Mouse (Mus musculus): ENCODE data around the gene Mybpc2.

The Mybpc2 gene

DNA sequence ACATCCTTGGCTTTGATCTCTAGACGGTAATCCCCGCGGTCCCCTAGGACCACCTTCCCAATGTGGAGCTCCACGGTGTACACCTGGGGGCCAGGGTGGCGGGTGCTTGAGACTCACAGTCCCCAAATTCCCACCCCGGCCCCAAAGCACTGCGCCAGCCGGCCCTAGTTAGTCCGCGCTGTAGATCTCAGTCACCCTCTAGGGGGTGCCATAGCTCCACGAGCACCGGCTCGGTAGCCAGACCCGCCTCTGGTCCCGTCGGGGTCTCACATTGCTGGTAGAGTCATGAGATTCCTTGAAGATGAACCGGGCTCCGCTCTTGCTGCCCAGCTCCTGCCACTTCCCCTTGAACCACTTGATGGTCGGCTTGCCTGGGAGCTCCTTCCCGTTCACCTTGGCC lies 2.7 kb downstream of the Mybpc2 start:
- peak; percentile 77 to 79 for DNase-seq

DNA sequence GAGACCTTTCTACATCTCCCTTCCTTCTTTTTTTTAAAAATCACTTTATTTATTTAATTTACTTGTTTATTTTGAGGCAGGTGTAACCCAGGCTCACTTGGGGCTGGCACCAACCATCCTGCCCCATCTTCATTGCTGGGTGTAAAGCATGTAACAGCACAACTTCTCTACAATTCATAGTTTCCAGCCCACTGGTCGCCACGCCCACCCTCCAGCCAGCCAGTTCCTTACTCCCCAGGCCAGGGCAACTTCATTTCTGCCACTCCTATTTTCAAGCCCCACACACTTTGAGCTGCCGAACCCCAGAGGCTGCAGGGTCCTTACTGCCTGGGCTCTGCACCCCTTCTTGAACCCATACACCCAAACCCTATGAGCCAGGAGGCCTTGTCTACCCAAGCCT lies 3.5 kb downstream of the Mybpc2 start:
- no peak for DNase-seq

DNA sequence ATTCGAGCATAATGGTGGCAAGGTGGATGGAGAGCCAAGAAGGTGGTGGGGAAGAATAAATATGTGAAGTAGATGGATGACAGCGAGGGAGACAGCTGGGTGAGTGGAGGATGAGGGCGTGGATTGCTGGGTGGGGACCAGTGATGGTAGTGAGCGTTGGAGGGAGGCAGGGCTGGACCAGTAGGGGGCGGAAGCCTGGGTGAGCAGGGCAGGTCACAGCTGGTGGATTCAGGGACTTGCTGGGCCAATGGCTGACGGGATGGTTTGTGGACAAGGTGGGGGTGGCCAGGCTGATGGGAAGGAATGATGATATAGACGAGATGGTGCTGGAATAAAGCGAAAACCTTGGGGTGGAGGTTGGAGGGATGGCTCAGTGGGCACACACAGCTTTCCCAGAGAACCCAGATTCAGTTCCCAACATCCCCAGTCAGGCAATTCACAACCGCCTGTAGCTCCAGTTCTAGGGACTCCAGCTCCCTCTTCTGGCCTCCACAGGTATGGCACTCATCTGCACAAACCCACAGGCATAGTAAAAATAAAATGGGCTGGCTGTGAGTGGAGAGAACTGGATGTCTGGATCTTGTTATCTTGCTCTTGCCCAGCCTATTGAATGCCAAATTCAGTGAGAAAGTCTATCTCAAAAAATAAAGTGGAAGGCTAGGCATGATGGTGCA lies 5.1 kb downstream of the Mybpc2 start:
- no peak for DNase-seq

DNA sequence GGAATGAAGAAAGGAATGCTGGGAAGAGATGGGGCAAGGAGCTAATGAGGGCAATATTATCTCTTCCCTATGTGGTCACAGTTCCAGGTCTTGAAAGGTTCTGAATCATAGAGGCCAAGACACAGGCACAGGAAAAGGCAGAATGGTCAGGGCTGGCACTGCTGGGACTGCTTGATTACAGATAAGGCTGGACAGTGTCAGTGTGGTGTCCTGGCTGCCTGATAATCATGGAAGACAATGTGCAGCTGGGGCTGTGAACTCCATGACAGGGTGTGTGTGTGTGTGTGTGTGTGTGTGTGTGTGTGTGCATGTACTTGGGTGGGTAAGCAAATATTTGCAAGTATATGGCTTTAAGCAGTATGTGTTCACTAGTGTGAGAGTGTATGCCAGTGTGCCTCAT lies 17.0 kb downstream of the Mybpc2 start:
- no peak for DNase-seq

DNA sequence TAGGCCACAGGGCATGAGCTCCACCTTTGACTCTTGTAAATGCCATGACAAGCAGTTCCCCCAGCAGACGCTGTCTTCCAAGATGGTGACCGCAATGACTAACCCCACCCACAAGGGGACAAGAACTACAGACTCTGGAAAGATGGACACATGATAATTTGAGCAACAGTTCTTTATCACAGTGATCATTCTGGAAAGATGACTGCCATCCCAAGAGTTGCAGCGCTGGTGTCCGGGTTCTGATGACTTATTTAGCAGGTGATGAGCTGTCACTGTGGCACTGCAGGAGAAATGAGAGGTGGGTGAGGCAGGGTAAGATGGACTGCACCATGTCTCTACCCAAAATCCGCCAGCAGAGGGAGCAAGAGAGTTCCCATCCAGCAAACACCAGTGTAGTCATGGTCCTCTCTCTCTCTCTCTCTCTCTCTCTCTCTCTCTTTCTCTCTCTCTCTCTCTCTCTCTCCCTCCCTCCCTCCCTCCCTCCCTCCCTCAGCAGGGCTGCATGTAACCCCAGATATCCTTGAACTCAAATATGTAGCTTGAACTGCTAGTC lies 22.8 kb downstream of the Mybpc2 start:
- DNase-seq, result peak; percentile 65 to 69

DNA sequence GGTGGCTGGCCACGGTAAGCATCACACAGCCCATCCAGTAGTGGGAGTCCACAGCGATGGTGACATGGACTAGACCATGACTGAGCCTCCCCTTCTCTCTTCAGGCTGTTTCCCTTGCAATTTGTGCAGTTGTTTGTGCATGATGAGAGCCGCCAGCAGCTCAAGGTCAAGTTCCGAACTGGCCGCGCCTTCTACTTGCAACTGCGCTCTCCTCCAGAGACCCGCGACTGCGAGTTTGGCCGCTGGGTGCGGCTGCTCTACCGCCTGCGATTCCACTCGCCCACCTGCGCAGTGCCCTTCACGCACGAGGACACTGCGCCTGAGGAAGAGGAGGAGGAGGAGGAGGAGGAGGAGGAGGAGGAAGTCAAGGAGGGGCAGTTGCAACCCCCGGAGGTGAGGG lies 24.4 kb downstream of the Mybpc2 start:
- no peak for DNase-seq

DNA sequence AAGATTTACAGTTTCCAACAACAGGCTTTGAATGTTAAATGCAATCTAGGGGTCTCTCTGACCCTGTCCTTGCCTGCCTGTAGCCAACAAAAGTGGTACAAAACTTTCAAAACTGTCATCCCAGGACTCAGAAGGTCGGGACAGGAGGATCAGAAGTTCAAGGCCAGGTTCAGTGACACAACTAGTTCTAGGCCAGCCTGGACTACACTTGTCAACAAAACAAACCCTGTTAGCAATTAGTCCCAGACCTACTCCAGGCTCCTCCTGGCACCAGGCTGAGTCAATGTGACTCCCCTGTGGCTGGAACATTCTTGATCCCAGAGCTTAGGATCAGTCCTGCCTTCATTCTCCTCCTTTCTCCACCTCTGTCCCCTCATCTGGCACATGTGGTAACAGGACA lies 25.5 kb downstream of the Mybpc2 start:
- no peak for DNase-seq

DNA sequence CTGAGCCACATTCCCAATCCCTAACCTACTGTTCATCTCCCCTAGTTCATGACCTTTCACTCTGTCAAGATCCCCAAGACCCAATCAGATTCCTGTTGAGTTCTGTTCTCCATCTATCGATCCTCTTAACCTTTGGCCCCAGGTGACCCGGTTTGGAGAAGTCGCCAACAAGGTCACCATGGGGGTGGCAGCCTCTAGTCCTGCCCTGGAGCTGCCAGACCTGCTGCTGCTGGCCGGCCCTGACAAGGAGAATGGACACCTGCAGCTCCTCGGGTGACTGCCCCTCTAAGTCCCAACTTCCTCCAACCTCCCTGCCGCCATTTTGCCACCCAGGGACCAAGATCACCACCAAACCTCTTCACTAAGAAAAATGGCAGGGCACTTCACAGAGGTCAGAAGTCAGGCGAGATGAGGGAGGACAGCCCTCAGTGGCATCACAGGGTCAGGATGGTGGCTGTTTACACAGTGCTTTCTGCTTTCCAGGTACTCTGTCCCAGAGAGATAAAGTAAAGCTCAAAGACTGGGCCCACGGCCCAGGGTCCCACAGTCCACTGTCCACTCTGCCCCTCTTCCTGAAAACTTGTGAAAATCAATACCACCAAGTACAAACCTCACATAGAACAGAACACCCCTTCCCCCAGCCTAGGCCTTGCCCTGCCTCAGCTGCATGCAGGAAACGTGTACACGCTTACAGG lies 26.9 kb downstream of the Mybpc2 start:
- no peak for DNase-seq

DNA sequence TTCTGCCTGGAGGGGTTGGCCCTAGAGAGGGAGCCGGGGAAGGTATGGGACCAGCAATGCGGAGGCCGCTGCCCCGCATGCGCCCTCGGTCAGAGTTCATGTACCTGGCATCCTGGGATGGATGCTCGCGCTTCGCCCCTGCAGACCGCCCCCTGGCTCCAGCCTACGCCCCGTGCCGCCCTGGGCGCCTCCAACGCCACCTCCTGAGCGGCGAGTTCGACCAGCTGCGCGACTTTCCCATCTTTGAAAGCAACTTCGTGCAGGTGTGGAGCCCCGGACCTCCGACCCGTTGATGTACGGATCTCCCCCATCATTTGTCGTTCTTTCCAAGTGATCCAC lies 27.7 kb downstream of the Mybpc2 start:
- no peak for DNase-seq

DNA sequence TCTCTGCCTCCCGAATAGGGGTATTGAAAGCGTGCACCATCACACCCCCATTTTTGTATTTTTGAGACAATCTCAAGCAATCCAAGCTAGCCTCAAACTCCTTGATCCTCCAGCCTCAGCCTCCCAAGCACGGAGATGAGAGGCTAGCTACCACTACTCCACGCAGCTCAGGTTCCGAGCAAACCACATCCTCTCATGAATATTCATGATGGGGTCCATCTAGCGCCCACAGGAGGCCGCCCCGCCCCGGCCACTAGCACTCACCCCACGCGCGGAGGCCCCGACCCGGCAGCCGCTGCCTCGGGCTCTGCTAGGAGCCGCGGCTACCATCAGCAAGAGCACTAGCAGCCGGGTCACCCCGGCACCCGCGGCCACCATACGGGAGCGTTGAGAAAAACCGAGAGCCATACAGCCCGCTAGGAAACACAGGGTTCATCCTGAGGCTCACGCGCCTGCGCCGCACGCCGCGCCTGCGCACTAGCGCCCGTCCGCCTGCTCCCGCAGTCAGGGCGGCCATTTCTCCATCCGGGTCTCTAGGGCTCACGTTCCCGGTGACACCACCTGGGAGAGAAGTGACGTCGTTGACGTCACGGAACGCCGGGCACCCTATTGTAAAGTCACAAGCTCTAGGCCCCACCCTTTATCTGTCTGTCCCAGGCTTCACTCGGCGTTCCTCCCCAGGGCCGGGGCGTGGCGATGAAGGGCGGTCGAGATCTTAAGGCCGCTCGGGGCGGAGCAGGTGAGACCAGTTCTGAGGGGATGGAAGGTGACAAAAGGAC lies 28.3 kb downstream of the Mybpc2 start, which contains the start of the genes Emc10 and Fam71e1:
Gene Emc10 (minus strand): TSS at position 538 of the 779 bp plus-strand sequence.
Gene Fam71e1 (plus strand): TSS at position 590 of the 779 bp plus-strand sequence.
- peak; percentile 97 to 99 for DNase-seq

DNA sequence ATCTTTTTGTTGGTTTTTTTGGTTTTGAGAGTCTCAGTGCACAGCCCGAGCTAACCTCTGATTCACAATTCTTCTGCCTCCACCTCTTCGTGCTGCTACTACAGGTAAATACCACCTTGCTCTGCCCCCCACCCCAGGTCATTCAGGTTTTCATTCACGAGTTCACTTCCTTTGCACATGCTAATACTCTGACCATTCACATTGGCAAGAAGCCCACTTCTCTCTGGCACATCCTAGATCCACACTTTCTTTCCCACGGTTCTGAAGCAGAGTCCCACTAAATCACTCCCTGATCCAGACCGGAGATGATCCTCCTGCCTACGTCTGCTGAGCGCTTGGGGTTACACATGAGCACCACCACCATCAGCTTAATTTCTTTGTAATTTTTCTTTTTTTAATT lies 29.4 kb downstream of the Mybpc2 start:
- no peak for DNase-seq

DNA sequence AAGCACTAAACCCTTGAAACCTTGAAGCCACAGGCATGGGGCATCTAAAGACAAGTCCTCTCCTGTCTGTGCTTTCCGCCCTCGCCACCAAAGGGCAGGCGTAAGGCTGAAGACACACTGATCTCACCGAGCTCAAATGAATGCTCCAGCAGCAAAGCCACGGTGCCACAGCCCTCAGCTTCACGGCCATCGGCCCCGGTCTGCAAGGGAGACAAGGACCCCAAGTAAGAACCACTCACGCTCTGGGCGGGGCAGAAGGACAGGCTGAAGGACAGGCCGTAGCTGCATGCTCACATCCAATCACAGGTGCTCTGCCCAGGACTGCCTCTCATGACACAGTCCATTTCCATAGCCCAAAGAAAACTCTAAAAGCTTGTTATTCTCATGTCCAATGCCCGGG lies 29.8 kb downstream of the Mybpc2 start:
- no peak for DNase-seq

DNA sequence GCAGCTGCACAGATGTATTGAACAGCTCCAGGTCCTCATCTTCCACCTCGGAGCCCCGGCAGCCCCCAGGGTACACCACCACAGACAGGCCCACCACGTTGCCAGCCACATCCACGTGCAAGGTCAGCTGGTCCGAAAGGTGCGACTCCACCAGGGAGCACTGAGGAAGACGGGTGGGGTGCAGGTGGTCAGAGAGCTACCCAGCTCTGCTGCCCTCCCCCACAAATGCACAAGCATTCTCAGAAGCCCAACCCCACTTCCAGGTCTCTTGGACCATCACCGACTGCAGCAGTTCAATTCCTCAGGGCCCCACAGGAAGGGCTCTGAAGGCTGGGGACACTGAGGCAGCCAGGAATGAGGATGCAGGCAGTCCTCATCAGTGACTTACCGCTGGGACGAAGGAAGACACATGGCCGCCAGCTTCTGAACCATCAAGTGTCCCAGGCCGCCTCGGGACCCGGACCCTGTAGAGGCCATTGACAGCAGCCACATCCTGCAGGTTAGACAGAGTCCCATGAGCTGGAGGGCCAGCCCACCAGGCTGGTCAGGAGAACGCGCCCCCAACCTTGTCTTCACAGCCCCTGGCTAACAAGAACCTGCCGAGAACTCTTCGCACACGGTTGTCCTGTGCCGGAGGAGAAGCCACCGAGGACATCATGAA lies 32.2 kb downstream of the Mybpc2 start:
- no peak for DNase-seq

DNA sequence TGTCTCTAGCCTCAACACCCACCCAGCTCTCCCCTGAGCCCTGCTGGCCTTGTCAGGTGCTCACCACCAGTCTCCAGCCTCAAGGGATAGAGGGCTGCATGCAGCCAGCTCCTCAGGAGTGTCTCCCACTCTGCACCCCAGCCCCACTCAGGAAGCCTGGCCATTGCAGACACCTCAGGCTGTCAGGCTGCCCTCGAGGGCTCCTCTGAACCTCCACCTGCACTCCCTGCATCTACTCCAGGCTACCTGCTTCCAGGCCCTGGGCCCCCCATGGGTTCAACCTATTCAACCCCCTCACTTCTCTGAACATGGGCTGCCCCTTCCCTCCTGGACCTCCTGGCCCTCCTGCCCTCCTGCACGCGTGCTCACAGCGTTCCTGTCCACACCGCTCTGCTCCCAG lies 33.1 kb downstream of the Mybpc2 start:
- no peak for DNase-seq

DNA sequence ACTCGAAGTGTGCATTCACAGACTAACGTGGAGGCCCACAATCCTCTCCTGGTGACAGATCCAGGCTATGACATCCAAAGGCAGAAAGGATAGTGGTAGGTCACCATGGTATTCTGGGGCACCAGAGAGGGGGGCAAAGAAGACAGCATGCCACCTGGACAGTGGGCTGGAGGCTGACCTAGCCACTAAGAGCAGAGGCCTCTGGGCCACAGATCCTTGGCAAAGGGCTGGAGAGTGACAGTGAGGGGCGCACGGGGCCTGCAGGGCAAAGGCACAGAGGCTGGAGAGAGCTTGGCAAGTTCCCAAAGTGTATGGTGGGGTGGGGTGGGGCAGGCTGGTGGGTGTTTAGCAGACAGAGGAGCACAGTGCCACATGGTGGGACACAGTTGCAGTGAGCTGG lies 34.2 kb downstream of the Mybpc2 start:
- DNase-seq, result no peak

DNA sequence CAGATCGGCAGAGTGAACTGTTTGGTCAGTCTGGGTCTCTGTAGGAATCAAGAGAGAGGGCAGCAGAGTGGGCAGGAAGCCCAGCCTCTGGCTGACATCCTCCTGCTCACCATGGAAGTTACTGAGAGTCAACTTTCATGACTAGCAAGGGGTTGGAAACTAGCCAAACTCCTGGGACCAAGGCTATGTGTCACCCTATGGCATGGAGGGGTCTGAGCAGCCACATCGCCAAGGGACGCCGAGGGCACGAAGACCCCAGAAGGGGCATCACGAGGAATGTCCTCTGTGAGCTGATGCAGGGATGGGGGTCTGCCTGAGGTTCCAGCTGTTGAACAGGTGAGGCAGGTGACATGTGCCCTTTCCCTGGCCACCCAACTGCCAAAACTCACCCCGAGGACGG lies 35.9 kb downstream of the Mybpc2 start:
- no peak for DNase-seq

DNA sequence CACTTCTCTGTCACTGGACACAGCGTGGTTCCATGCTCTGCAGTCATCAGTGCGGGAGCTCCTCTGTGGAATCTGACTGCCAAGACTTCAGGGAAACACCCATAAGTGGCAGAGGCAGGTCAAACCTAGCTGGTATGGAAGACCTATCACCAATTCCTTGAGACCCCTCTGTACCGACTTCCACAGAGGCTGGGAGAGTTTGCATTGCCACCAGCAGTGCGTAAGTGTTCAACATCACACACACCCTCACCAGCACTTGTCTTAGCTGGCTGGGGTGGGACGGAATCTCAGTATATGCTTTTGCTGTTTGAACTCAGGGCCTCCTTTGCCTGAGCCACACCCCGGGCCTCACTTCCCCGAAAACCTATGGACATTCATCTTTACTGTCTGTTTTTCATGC lies 36.5 kb downstream of the Mybpc2 start:
- no peak for DNase-seq

DNA sequence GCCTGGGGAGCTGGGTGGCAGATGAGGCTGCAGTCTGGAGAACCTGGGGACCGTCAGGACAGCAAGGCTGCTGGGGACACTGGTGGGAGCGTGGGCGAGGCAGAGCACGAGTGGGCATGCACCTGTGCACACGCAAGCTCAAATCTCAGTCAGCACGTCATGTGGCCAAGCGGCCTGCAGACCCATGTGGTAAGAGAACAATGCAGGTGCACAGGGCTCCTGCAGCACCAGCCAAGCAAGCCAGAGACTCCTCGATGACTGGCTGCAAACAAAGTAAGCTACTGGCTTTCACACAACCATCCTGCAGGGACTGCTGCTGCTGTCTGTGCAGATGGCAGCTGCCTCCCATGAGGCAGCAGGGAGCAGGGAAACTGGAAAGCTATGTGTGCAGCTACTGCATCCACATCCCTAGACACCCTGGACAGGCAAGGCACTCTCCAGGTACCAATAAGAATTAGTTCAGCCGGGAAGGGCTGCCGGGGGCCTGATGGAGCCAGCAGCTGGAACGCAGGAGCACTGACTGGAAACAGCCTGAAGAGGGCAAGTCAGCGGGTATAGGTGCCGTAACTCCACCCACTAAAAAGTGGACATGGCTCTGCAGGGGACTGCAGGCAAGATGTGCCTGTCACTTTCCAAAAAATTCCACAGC lies 37.4 kb downstream of the Mybpc2 start:
- DNase-seq, result peak in 1 of 2 experiments; percentile 10

DNA sequence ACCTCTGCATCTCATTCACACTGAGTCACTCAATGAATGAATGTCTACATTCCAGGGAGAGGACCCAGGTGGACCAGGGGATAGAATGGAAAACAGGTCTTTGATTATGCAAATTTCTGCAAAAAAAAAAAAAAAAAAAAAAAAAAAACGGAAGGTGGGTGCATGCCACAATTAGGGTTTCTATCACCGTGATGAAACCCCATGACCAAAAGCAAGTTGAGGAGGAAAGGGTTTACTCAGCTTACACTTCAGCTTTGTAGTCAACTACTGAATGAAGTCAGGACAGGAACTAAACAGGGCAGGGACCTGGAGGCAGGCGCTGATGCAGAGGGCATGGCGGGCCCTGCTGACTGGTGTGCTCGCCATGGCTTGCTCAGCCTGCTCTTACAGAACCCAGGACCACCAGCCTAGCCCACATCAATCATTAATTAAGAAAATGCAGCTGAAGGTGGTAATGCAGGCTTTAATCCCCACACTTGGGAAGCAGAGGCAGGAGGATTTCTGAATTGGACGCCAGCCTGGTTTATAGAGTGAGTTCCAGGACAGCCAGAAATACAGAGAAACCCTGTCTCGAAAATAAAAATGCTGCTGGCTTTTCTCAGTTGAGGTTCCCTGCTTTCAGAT lies 38.8 kb downstream of the Mybpc2 start:
- DNase-seq, result no peak

DNA sequence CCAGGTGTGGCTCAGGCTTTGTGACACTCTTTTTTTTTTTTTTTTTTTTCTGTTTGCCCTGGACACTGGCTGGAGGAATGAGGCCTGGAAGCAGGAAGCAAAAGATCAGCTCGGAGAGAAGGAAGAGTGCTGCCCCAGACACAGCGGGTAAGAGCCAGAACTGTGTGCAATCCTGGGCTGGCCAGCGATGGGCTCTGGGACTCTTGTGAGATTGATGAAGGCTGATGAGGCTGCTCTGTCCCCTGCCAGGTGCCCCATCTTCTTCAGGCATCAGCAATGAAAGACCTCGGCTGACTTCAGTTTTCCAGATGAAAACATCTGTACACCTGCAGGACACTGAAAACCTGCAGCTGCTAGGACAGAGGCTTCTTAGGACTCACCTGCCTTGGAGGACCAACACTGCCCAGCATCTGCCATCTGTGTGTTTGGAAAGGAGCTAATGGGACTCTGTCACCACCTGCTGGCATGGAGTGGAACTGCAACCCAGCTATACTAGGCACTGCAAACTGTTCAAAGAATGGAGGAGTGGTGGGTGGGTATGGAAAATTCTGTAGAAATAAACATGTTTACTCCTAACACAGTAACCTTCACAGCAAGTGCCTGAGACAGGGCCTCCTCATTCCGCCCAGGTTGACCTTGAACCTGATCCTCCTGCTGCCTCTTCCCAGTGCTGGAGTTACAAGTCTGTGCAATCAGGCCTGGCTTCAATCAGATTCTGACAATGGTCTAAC lies 39.5 kb downstream of the Mybpc2 start:
- peak; percentile 67 to 71 for DNase-seq

DNA sequence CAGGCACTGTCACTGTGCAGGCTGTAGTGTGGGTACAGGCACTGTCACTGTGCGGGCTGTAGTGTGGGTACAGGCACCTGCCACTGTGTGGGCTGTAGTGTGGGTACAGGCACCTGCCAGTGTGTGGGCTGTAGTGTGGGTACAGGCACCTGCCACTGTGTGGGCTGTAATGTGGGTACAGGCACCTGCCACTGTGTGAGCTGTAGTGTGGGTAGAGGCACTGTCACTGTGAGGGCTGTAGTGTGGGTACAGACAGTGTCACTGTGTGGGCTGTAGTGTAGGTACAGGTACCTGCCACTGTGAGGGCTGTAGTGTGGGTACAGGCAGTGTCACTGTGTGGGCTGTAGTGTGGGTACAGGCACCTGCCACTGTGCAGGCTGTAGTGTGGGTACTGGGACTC lies 40.3 kb downstream of the Mybpc2 start:
- DNase-seq, result no peak

Measured in thymus, postnatal 36 days (tissue).